Mouse (Mus musculus): Measurements from ENCODE around the gene Gabrg3. TPM values are rescaled to one million over a fixed set of nuclear protein-coding genes. Genes with fewer than 3 reads are reported as not detected.

Gene Gabrg3
- polyA plus RNA-seq, 1 experiment from 2014 or later: 1.3 TPM

DNA sequence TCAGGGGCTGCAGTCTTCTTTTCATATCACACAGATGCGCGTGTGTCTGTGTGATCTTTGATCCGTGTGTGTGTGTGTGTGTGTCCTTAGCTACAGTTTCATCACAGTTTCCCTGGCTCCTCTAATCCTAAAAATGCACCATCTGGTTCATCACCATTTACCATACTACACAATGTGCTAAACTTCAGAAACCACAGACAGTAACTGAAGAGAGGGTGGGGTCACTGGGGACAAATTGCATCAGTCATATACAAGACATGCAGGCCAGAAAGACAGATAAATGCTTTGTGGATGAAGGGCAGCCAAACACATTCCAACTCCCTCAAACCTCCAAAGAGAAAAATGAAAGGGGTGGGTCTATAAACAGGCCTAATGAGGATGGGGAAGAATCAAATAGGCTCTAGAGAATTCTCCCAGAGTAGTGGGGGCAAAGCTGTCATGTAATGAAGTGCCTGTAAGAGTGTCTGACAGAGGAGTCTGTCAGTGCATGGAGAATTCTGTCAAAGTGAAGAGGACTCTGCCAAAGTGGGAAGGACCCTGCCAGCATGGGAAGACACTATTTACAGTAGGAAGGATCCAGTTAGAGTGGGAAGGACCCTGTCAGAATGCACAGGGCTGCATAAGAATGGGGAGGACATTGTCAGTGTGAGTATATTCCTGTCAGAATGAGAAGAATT is 386.3 kb downstream of the Gabrg3 start:
- no peaks in the 10 kb centered on the region for H3K4me1 ChIP-seq
- ATAC-seq (ENCODE audit: insufficient number of reproducible peaks, low FRiP score, low TSS enrichment, low read depth): no peak
- no peaks in the 10 kb centered on the region for H3K27me3 ChIP-seq
- no peak overlapping the region for H3K27ac ChIP-seq
- H3K4me3 ChIP-seq: no peak overlapping the region
- no peaks in the 10 kb centered on the region for H3K9me3 ChIP-seq
- H3K9ac ChIP-seq: no peak overlapping the region
- H3K36me3 ChIP-seq: no peaks in the 10 kb centered on the region
- 88% methylated on average over 3 of the region's 3 CpGs for WGBS
- H3K4me2 ChIP-seq: no peak overlapping the region

DNA sequence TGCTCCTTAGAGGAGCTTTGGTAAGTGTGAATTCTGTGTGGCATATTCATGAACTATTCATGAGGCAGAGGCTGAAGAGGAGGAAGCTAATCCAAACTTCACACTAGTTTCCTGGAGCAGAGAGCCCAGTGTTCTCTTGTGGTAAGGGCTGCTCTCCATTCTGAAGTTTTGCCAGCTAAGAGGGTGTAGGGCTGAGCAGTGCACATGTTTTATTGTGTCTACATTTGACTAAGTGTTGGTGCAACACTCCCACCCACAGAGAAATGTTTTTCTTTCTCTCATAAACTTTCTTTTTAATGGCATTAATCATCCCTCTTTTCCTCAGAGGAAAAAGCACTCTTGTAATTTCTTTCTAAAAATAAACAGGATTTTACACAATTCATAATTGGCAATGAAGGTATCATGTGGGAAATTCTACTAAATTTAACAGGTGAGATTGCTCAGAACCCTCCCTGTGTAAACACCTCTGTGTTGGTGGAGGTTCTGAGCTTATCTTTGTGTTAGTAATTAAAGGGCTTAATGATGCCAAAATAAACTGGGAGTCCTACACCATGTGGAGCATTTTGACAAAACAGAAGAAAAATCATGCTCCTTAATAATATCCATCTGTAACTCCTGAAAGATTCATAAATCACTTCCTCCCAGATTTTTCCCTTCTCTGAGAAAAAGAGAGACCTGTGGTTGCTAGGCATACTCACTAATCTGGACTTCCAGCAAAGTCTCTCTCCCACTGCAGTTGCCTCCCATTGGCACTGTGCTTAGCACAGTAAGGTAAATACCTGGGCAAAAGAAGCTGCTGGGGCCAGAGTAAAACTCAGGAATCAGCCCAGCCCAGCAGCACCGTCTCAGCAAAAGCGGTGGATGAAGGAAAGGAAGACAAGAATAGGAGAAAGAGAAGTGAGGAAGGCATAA is 389.0 kb downstream of the Gabrg3 start:
- H3K9me3 ChIP-seq: no peaks in the 10 kb centered on the region
- H3K4me3 ChIP-seq: no peak overlapping the region
- H3K9ac ChIP-seq: no peak overlapping the region
- H3K27me3 ChIP-seq: no peaks in the 10 kb centered on the region
- H3K27ac ChIP-seq: no peak overlapping the region
- no peak overlapping the region for H3K4me2 ChIP-seq
- ATAC-seq (ENCODE audit: insufficient number of reproducible peaks, low FRiP score, low TSS enrichment, low read depth): 0 out of 2 replicates have a peak, but pooled peaks have one; percentile 74
- H3K36me3 ChIP-seq: no peaks in the 10 kb centered on the region
- WGBS: 83% methylated on average over 2 of the region's 2 CpGs
- no peaks in the 10 kb centered on the region for H3K4me1 ChIP-seq

DNA sequence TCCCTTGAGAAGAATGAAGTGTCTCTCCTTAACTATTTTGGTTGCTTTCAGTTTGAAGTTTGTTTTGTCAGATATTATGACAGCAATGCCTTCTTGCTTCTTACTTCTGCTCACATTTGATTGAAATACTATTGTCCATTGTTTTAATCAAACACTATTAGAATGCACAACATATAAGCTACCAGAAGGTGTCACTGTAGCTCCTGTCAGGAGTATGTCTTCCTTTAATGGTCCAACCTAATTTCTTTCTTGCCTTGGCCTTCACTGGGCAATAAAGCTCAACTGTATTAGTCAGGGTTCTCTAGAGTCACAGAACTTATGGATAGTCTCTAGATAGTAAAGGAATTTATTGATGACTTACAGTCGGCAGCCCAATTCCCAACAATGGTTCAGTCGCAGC is 440.6 kb downstream of the Gabrg3 start:
- Histone ChIP-seq H3K27ac (no peak overlapping the region), H3K4me2 (no peak overlapping the region), H3K27me3 (no peaks in the 10 kb centered on the region), H3K9me3 (no peaks in the 10 kb centered on the region), H3K4me3 (no peak overlapping the region), H3K36me3 (no peaks in the 10 kb centered on the region), H3K4me1 (no peaks in the 10 kb centered on the region), H3K9ac (no peak overlapping the region)
- no peak for ATAC-seq (ENCODE audit: insufficient number of reproducible peaks, low FRiP score, low TSS enrichment, low read depth)
- WGBS: 79% methylated on average over 2 of the region's 2 CpGs

DNA sequence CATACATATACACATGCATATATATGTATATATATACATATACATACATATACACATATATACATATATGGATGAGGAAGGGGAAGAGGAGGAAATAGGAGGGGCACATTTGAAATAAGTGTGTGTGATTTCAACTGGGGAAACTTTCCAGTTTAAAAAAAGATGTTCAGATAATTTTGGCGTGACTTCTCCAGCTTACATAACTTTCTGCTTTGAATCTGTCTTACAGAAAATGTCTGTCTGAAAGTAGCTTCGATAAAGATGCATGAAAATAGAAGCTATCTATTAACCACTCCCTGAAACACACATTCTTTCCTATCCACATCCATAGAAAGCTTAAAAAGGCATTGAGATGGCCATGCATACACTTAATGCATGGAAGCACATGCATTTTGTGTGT is 445.4 kb downstream of the Gabrg3 start:
- Histone ChIP-seq H3K27ac (no peak overlapping the region), H3K4me1 (no peaks in the 10 kb centered on the region), H3K27me3 (no peaks in the 10 kb centered on the region), H3K36me3 (no peaks in the 10 kb centered on the region), H3K4me3 (no peak overlapping the region), H3K9ac (no peak overlapping the region), H3K9me3 (no peaks in the 10 kb centered on the region), H3K4me2 (no peak overlapping the region)
- WGBS: 76% methylated on average over 2 of the region's 2 CpGs
- ATAC-seq (ENCODE audit: insufficient number of reproducible peaks, low FRiP score, low TSS enrichment, low read depth): no peak

DNA sequence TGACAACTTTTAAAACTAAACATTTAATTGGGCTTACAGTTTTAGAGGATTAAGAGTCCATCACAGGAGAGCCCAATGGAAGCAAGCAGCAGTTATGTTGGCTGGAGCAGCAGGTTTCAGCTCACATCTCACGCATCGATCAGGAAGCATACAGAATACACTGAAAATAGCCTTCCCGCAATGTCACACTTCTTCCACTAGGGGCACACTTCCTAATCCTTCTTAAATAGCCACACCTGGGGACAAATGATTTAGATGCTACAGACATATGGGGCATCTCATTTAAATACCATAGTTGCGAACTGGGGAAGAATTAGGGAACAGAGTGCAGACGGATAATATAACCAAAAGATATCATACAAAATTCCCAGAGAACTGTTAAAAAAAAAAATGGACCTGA is 449.0 kb downstream of the Gabrg3 start:
- no peak for ATAC-seq (ENCODE audit: insufficient number of reproducible peaks, low FRiP score, low TSS enrichment, low read depth)
- no peaks in the 10 kb centered on the region for H3K27me3 ChIP-seq
- no peaks in the 10 kb centered on the region for H3K36me3 ChIP-seq
- no peaks in the 10 kb centered on the region for H3K9me3 ChIP-seq
- no peak overlapping the region for H3K4me2 ChIP-seq
- WGBS: 74% methylated on average over 5 of the region's 5 CpGs
- no peak overlapping the region for H3K4me3 ChIP-seq
- no peak overlapping the region for H3K9ac ChIP-seq
- H3K27ac ChIP-seq: no peak overlapping the region
- no peaks in the 10 kb centered on the region for H3K4me1 ChIP-seq

DNA sequence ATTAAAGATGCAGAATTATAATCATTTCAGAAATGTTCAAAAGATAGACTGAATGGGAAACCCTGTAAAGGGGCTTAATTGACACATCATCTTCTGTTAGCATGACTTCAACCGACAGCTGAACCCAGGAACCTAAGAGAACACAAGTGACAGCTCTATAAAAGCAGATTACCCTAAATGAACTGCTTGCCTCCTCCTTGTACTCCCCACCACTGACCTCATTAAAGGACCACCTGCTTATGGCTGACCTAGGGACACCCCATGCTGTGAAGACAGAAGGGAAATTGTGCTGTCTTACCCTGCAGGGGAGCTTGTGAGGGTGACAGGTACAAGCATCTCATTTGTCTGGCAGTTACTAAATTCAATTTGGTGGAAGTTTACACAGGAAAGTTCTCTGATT is 467.5 kb downstream of the Gabrg3 start:
- WGBS: 69% methylated on average over 1 of the region's 1 CpGs
- H3K9me3 ChIP-seq: no peaks in the 10 kb centered on the region
- no peak for ATAC-seq (ENCODE audit: insufficient number of reproducible peaks, low FRiP score, low TSS enrichment, low read depth)

DNA sequence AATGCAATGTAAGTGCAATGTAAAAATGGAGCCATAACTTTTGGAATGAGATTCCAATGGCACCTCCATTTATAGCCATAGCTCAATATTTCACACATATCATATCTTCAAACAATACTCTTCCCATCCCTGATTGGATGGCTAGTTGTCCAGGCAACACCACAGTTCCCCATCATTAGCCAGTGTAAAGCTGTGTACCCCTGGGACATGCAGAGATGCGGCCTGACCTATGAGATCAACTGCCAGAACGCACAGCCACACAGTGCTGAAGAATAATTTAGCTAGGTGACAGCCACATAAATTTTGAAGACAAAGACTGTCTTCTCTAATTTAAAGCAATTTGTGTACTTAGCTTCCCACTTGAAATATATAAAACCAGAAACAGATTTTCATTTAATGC is 472.1 kb downstream of the Gabrg3 start:
- Histone ChIP-seq H3K9me3 (no peaks in the 10 kb centered on the region), H3K9ac (no peak overlapping the region), H3K4me1 (no peaks in the 10 kb centered on the region), H3K4me3 (no peak overlapping the region), H3K27me3 (no peaks in the 10 kb centered on the region), H3K36me3 (no peaks in the 10 kb centered on the region), H3K4me2 (no peak overlapping the region), H3K27ac (no peak overlapping the region)
- WGBS: 70% methylated on average over 2 of the region's 2 CpGs
- no peak for ATAC-seq (ENCODE audit: insufficient number of reproducible peaks, low FRiP score, low TSS enrichment, low read depth)

More for the DNA sequence above, 467.5 kb downstream of the Gabrg3 start:
- no peaks in the 10 kb centered on the region for H3K36me3 ChIP-seq
- no peak overlapping the region for H3K9ac ChIP-seq
- no peak overlapping the region for H3K4me2 ChIP-seq
- H3K4me1 ChIP-seq: no peaks in the 10 kb centered on the region
- H3K4me3 ChIP-seq: no peak overlapping the region
- no peak overlapping the region for H3K27ac ChIP-seq
- no peaks in the 10 kb centered on the region for H3K27me3 ChIP-seq

DNA sequence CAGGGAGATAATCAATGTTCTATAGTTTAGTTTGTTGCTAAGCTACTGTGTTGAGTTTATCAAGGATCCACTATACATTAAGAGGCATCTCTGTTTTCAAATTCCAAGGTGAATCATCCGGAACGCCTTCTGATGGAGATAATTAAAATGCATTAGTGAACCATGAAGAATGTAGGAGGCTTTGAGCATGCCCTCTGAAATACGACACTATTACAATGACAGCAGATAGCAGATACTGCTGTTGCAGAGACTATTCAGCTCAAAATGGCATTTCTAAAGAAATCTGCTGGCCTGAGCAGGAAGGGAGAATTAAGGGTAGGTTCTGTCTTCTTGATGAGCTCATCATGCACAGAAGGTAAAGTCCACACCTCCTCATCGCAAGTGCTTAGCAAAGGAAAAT is 487.2 kb downstream of the Gabrg3 start:
- no peak for ATAC-seq (ENCODE audit: insufficient number of reproducible peaks, low FRiP score, low TSS enrichment, low read depth)
- H3K27ac ChIP-seq: no peak overlapping the region
- H3K4me3 ChIP-seq: no peak overlapping the region
- H3K4me1 ChIP-seq: no peaks in the 10 kb centered on the region
- no peaks in the 10 kb centered on the region for H3K36me3 ChIP-seq
- no peaks in the 10 kb centered on the region for H3K27me3 ChIP-seq
- 66% methylated on average over 4 of the region's 4 CpGs for WGBS
- H3K4me2 ChIP-seq: no peak overlapping the region
- no peak overlapping the region for H3K9ac ChIP-seq
- no peaks in the 10 kb centered on the region for H3K9me3 ChIP-seq

DNA sequence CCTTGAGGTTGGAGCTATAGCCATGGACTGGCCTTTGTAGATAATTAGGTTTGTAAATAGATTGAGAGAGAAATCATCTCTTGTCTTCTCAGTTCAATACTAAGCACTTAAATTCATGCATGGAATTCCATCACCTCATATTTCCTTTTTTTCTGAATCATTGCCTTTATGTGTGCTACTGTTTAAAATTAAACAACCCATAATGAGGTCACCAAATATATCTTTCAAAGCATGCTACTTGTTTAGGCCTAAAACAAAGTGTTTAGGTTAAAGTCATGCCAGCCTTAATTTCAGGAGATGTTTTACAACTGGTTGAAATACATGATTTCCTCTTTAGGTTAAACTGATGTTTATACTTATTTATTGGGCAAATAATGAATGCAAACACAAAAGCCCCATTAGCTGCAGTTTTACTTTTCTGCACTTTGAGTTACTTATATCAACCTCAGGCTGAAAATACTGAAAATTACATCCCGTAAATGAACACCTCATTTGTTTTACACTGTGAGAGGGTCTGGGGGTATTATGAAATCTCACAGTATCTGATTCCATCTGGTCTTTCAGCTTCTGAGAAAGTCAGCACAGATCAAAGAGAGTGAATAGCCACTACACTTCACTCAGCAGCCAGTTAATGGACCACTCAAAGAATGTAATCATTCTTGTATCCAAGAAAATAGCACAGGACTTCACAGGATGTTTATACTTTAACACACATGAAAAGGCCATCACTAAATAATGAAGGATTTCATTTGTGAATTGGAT is 519.5 kb downstream of the Gabrg3 start:
- Histone ChIP-seq H3K36me3 (no peaks in the 10 kb centered on the region), H3K4me3 (no peak overlapping the region), H3K27me3 (no peaks in the 10 kb centered on the region), H3K9me3 (no peaks in the 10 kb centered on the region), H3K4me2 (no peak overlapping the region), H3K4me1 (no peaks in the 10 kb centered on the region), H3K27ac (no peak overlapping the region), H3K9ac (no peak overlapping the region)
- WGBS: 36% methylated on average over 1 of the region's 1 CpGs
- ATAC-seq (ENCODE audit: insufficient number of reproducible peaks, low FRiP score, low TSS enrichment, low read depth): no peak

DNA sequence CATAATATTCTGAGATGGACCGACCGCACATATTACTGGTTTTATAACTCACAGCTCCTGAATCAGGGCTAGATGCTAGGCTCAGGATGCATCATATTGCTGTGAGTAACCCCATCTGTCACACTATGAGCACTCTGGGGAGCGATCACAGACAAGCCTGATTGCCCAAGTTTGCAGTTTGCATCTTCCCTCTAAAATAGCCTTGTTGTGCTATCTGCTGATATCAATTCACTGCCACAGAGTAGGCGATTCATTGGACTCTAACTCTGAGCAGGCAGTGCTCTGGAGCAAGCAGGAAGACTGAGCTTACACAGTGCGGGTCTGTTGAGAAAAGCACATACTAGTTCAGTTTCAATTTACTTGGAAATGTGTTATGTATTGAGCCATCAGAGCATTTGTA is 543.4 kb downstream of the Gabrg3 start:
- Histone ChIP-seq H3K36me3 (no peaks in the 10 kb centered on the region), H3K4me1 (no peaks in the 10 kb centered on the region), H3K27me3 (no peaks in the 10 kb centered on the region), H3K27ac (no peak overlapping the region), H3K4me3 (no peak overlapping the region), H3K4me2 (no peak overlapping the region), H3K9me3 (no peaks in the 10 kb centered on the region), H3K9ac (no peak overlapping the region)
- WGBS: 95% methylated on average over 5 of the region's 5 CpGs
- no peak for ATAC-seq (ENCODE audit: insufficient number of reproducible peaks, low FRiP score, low TSS enrichment, low read depth)

DNA sequence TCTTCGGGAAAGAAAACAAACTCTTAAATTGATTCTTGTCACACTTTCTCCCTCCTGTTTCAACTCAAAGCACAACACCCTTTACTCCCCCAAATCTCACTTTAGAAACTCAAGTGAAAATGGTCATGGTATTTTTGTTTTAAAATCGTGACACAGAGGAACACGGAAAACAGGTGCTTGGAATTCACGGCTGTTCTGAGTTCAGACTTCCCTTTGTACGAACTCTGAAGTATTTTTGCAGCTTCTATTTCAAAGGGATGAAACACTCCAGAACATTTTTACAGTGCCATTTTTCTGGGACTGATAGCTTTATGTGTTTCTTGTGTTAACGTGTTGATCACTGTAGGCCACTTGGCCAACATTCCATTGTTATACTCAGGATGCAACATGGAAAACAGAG is 561.5 kb downstream of the Gabrg3 start:
- Histone ChIP-seq H3K36me3 (no peaks in the 10 kb centered on the region), H3K4me1 (no peaks in the 10 kb centered on the region), H3K4me3 (no peak overlapping the region), H3K27ac (no peak overlapping the region), H3K9ac (no peak overlapping the region), H3K27me3 (no peaks in the 10 kb centered on the region), H3K4me2 (no peak overlapping the region), H3K9me3 (no peaks in the 10 kb centered on the region)
- no peak for ATAC-seq (ENCODE audit: insufficient number of reproducible peaks, low FRiP score, low TSS enrichment, low read depth)
- 71% methylated on average over 6 of the region's 6 CpGs for WGBS

DNA sequence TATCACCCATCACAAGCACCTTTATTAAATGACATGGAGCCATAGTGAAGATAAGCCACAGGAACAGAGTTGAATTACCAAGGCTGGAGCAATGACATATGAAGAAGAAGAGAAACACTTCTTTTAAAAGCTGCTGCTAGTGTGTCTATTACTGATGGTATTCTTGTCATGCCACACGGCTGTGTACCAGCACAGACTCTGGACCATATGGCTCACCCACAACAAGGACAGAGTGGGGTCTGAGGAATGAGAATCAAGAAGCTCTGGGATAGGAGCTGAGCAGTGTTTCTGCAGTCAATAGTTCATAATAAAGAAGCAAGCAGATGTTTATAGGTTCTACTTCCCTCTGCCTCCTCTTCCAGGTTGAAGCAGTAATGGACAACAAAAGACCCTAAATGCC is 585.1 kb downstream of the Gabrg3 start:
- H3K27me3 ChIP-seq: no peaks in the 10 kb centered on the region
- ATAC-seq (ENCODE audit: insufficient number of reproducible peaks, low FRiP score, low TSS enrichment, low read depth): no peak
- WGBS: 84% methylated on average over 1 of the region's 1 CpGs

More for the DNA sequence above, 585.1 kb downstream of the Gabrg3 start:
- Histone ChIP-seq H3K4me1 (no peaks in the 10 kb centered on the region), H3K36me3 (no peaks in the 10 kb centered on the region), H3K27ac (no peak overlapping the region), H3K9ac (no peak overlapping the region), H3K4me3 (no peak overlapping the region), H3K9me3 (no peaks in the 10 kb centered on the region), H3K4me2 (no peak overlapping the region)

All from limb, embryonic 15.5 days (tissue).